Mouse (Mus musculus) midbrain, embryonic 12.5 days (tissue): ENCODE measurements around the gene Apoc3. TPM values are rescaled to one million over a fixed set of nuclear protein-coding genes. Genes with fewer than 3 reads are reported as not detected.

ENCODE experiments used
- ATAC-seq: fragments of 200-750 bp; cut with Nextera tagmentation; 2 replicates; pipeline ENCODE4 v1.8.0; 2017; ENCODE audit warnings: low read depth, moderate TSS enrichment, moderate library complexity; ENCODE audit not compliant: low FRiP score
- H3K27ac ChIP-seq: fragments of 300-500 bp; sonication (generic); replicated peaks from 2 replicates; pipeline ENCODE4 v1.5.1; 2016; ENCODE audit warnings: mild to moderate bottlenecking
- H3K27me3 ChIP-seq: fragments of 300-500 bp; sonication (generic); 2 replicates; pipeline ENCODE4 v1.6.1; 2016; ENCODE audit warnings: mild to moderate bottlenecking
- H3K36me3 ChIP-seq: fragments of 300-500 bp; sonication (generic); 2 replicates; pipeline ENCODE4 v1.6.1; 2016
- H3K4me1 ChIP-seq: fragments of 300-500 bp; sonication (generic); 2 replicates; pipeline ENCODE4 v1.6.1; 2016
- H3K4me2 ChIP-seq: fragments of 300-500 bp; sonication (generic); replicated peaks from 2 replicates; pipeline ENCODE4 v1.6.1; 2016; ENCODE audit warnings: mild to moderate bottlenecking, moderate library complexity
- H3K4me3 ChIP-seq: fragments of 300-500 bp; sonication (generic); 2 replicates; pipeline ENCODE4 v1.5.1; 2016; ENCODE audit warnings: mild to moderate bottlenecking
- H3K9ac ChIP-seq: fragments of 300-500 bp; sonication (generic); replicated peaks from 2 replicates; pipeline ENCODE4 v1.6.1; 2016; ENCODE audit warnings: mild to moderate bottlenecking, moderate library complexity
- H3K9me3 ChIP-seq: fragments of 300-500 bp; sonication (generic); 2 replicates; pipeline ENCODE4 v1.6.1; 2016; ENCODE audit warnings: mild to moderate bottlenecking
- WGBS: fragments of 180-500 bp; shearing (Covaris S2); methylation state at CpG from one replicate; pipeline ENCODE4 v1.1.7; 2016; 5-methylcytosine and 5-hydroxymethylcytosine counted together
- polyA plus RNA-seq: library from polyadenylated mRNA; unstranded; fragments of >200 nt; fragmentation: Nextera tagmentation; extraction: Ambion mirVana; gene quantifications from 2 replicates; pipeline ENCODE4 v1.2.1, GENCODE M21; 2016

Apoc3 gene
- polyA plus RNA-seq, 1 experiment from 2014 or later, result not detected

DNA sequence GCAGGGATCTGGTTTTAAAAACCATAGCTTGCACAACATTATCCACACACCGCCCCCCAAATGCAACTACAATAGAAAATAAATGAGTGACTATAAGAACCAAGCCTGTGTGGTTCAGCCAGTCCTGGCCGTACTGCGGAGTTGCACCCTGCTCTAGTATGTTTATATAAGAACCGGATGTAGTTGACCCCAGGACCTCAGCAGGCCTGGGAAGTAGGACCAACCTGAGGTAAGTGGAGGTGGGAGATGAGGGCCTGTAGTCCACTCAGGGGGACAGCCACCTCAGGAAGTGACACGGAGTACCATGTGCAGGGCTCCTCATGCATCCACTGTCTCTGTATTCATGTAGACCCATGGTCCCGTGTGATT is 28.0 kb downstream of the Apoc3 start:
- H3K36me3 ChIP-seq, result peaks cover 73% of the 10 kb centered on the region

DNA sequence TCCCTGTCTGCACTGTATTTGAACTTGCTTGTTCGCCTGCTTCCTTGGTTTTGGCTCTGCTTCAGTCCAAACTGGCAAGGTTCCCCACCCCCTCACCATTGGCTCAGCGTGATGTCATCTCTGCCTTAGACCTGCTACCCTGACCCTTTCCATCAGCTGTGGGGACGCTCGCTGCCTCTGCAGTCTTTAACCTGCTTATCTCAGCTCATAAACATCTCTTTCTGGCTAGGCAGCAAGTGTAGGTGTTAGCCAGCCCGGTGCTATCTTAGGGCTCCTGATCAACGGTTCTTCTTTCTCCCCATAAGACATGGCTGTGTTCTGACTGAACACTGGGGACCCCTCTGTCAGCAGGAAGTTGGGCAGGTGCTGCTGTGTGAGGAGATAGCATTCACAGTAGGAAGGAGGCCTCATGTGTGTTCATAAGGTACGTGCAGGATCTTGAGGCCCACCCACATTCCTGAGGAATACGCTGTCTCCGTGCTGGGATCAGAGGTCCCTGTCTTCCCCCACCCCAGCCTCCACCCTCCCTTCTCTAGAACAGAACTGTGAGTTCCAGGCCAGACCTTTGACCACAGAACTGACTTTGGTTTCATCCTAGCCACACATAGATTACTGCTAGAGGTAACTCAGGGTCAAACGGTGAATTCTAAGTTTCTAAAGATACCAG is 28.5 kb downstream of the Apoc3 start:
- H3K4me2 ChIP-seq, result no peak overlapping the region
- no peak for ATAC-seq
- H3K27ac ChIP-seq, result no peak overlapping the region
- H3K27me3 ChIP-seq, result no peaks in the 10 kb centered on the region
- no peaks in the 10 kb centered on the region for H3K9me3 ChIP-seq
- no peaks in the 10 kb centered on the region for H3K4me1 ChIP-seq
- H3K9ac ChIP-seq, result no peak overlapping the region
- H3K36me3 ChIP-seq, result peaks cover 73% of the 10 kb centered on the region
- no peak overlapping the region for H3K4me3 ChIP-seq
- WGBS, result 85% methylated on average over 10 of the region's 10 CpGs

More for the DNA sequence above, 28.0 kb downstream of the Apoc3 start:
- 81% methylated on average over 6 of the region's 6 CpGs for WGBS
- Histone ChIP-seq H3K4me1 (no peaks in the 10 kb centered on the region), H3K4me2 (no peak overlapping the region), H3K4me3 (no peak overlapping the region), H3K9me3 (no peaks in the 10 kb centered on the region), H3K9ac (no peak overlapping the region), H3K27ac (no peak overlapping the region), H3K27me3 (no peaks in the 10 kb centered on the region)
- no peak for ATAC-seq

- 90% methylated on average over 2 of the region's 2 CpGs for WGBS
- ATAC-seq, result no peak
Measured at GRCm38 (mm10) chr9:46199609-46200008, 35.8 kb downstream of the Apoc3 start.

DNA sequence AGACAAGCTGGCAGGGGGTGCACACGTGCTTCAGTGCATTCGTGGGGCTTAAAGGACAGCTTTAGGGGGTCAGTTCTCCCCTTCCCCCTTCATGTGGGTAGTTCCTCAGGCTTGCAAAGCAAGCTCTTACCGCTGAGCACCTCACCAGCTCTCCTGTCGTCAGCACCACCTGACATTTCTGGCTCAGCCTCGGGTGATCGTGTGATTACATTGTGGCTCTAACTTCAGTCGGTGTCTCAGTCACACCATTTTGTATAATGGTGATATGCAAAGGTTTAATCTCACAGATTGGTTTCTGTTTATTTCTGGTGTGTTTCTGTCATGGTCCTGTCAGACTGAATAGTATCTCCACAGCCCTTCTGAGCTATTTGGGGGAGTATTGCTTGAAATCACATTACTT is 36.5 kb downstream of the Apoc3 start:
- Histone ChIP-seq H3K4me3 (no peak overlapping the region), H3K27me3 (no peaks in the 10 kb centered on the region), H3K9ac (no peak overlapping the region), H3K4me2 (no peak overlapping the region), H3K4me1 (no peaks in the 10 kb centered on the region), H3K36me3 (peaks cover 72% of the 10 kb centered on the region), H3K9me3 (no peaks in the 10 kb centered on the region), H3K27ac (no peak overlapping the region)
- WGBS, result 85% methylated on average over 7 of the region's 7 CpGs
- ATAC-seq, result no peak

More at GRCm38 (mm10) chr9:46199609-46200008, 35.8 kb downstream of the Apoc3 start:
- Histone ChIP-seq H3K4me1 (no peaks in the 10 kb centered on the region), H3K36me3 (peaks cover 72% of the 10 kb centered on the region), H3K27ac (no peak overlapping the region), H3K27me3 (no peaks in the 10 kb centered on the region), H3K9ac (no peak overlapping the region), H3K4me3 (no peak overlapping the region), H3K4me2 (no peak overlapping the region), H3K9me3 (no peaks in the 10 kb centered on the region)

- H3K9ac ChIP-seq, result no peak overlapping the region
- H3K36me3 ChIP-seq, result peaks cover 72% of the 10 kb centered on the region
- no peaks in the 10 kb centered on the region for H3K27me3 ChIP-seq
- no peaks in the 10 kb centered on the region for H3K9me3 ChIP-seq
- WGBS, result 91% methylated on average over 9 of the region's 9 CpGs
- H3K4me1 ChIP-seq, result no peaks in the 10 kb centered on the region
- ATAC-seq, result no peak
- no peak overlapping the region for H3K27ac ChIP-seq
- H3K4me3 ChIP-seq, result no peak overlapping the region
- no peak overlapping the region for H3K4me2 ChIP-seq
Measured at GRCm38 (mm10) chr9:46198461-46198860, 37.0 kb downstream of the Apoc3 start.

DNA sequence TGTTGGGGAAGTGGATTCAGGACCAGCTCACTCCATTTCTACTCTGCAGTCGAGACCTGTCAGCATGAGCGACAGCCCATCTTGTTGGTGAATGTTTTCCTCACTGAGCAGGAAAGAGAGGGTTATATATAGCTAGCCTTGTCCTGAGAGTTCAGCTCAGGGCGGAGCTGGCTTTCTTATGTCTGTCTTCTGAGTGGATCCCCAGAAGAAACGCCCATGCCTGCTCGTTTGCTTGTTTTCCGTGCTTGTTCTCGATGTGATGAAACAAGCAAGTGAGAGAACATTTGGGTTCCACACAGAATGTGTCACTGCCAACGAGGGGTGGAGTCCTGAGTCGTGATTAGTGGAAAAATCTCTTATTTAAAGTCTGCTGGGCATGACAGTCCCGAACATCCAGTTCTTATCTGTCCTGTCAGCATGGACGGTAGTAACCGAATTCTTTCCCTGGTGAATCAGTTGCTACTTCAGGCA is 38.7 kb downstream of the Apoc3 start:
- Histone ChIP-seq H3K9ac (no peak overlapping the region), H3K9me3 (no peaks in the 10 kb centered on the region), H3K4me3 (no peak overlapping the region), H3K4me1 (no peaks in the 10 kb centered on the region), H3K4me2 (no peak overlapping the region), H3K27me3 (no peaks in the 10 kb centered on the region), H3K36me3 (peaks cover 64% of the 10 kb centered on the region), H3K27ac (no peak overlapping the region)
- ATAC-seq, result no peak
- WGBS, result 90% methylated on average over 12 of the region's 12 CpGs

DNA sequence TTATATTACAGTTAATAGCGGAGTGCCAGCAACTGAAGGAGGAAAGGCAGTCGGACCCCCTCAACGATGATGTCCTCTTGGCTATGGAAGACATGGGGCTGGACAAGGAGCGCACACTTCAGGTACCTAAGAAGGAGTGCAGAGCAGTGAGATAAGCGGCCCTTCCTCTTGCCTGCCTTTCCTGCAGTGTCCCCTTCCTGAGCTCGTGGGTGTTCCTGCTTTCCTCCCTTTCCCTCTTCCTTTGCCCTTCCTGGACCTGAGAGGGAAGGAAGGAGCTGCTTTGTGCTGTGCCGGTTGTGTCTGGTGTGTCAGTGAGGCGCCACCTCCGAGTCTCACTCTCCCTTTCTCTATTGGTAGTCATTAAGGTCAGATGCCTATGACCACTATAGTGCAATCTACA is 40.6 kb downstream of the Apoc3 start:
- ATAC-seq, result no peak
- Histone ChIP-seq H3K4me2 (no peak overlapping the region), H3K9ac (no peak overlapping the region), H3K36me3 (peaks cover 49% of the 10 kb centered on the region), H3K27me3 (no peaks in the 10 kb centered on the region), H3K4me1 (no peaks in the 10 kb centered on the region), H3K9me3 (no peaks in the 10 kb centered on the region), H3K27ac (no peak overlapping the region), H3K4me3 (no peak overlapping the region)
- WGBS, result 90% methylated on average over 8 of the region's 9 CpGs

DNA sequence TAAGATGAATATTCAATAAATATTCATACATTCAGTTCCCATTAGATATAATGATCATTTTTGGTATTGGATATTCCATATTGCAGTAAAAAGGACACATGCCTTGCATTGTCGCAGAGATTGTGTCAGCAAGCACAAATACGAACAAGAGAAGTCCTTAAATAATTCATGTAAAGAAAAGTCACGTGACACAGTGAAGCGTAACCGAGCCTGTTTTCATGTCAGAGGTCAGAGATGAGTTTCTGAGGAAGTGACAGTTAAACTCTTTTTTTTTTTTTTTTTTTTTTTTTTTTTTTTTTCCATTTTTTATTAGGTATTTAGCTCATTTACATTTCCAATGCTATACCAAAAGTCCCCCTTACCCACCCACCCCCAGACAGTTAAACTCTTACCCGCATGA is 42.8 kb downstream of the Apoc3 start:
- no peak overlapping the region for H3K9ac ChIP-seq
- H3K4me3 ChIP-seq, result no peak overlapping the region
- no peaks in the 10 kb centered on the region for H3K9me3 ChIP-seq
- 83% methylated on average over 6 of the region's 6 CpGs for WGBS
- no peaks in the 10 kb centered on the region for H3K27me3 ChIP-seq
- no peak overlapping the region for H3K4me2 ChIP-seq
- no peak overlapping the region for H3K27ac ChIP-seq
- no peaks in the 10 kb centered on the region for H3K4me1 ChIP-seq
- no peak for ATAC-seq
- peaks cover 30% of the 10 kb centered on the region for H3K36me3 ChIP-seq

DNA sequence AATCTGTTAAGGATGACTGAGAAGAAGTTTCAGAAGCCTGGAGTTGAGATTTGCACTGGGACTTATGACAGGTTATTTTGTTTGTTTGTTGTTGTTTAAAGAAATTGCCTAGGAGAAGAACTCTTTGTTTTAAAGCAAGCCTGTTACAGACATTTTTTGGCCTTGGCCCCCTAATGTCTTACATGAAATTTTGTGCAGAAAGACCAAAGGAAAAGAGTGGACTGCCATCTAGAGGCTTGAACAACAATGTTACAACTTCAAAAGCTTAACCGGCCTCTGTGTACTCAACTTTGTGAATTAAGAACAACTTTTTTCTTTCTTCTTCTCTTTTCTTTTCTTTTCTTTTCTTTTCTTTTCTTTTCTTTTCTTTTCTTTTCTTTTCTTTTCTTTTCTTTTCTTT is 43.8 kb downstream of the Apoc3 start:
- H3K27me3 ChIP-seq, result no peaks in the 10 kb centered on the region
- peaks cover 28% of the 10 kb centered on the region for H3K36me3 ChIP-seq
- H3K4me3 ChIP-seq, result no peak overlapping the region
- H3K4me1 ChIP-seq, result no peaks in the 10 kb centered on the region
- ATAC-seq, result no peak
- 41% methylated on average over 1 of the region's 1 CpGs for WGBS
- H3K9ac ChIP-seq, result no peak overlapping the region
- no peak overlapping the region for H3K27ac ChIP-seq
- no peaks in the 10 kb centered on the region for H3K9me3 ChIP-seq
- H3K4me2 ChIP-seq, result no peak overlapping the region

GRCm38 (mm10) chr9:46191234-46191633 is 44.2 kb downstream of the Apoc3 start:
- H3K27me3 ChIP-seq, result no peaks in the 10 kb centered on the region
- H3K4me1 ChIP-seq, result no peaks in the 10 kb centered on the region
- H3K27ac ChIP-seq, result no peak overlapping the region
- H3K36me3 ChIP-seq, result peaks cover 24% of the 10 kb centered on the region
- no peak overlapping the region for H3K4me3 ChIP-seq
- H3K4me2 ChIP-seq, result no peak overlapping the region
- WGBS, result 73% methylated on average over 8 of the region's 8 CpGs
- ATAC-seq, result no peak
- H3K9ac ChIP-seq, result no peak overlapping the region
- H3K9me3 ChIP-seq, result no peaks in the 10 kb centered on the region

DNA sequence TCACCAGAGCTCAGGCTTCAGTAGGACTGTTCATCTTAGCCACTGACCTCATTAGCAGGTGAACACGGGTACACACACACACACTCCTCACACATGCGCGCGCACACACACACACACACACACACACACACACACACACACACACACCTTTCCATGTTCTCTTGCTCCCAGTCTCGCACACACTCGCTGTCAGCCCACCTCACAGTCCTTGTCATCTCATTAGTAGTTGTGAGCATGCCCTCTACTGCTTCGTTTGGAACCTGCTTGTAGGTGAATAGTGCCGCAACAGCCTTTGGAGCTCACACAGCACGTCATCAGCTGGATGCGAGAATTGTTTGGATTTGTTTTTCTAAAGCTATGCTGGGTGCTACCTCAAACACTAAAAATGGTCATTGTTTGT is 46.1 kb downstream of the Apoc3 start:
- Histone ChIP-seq H3K9ac (no peak overlapping the region), H3K9me3 (no peaks in the 10 kb centered on the region), H3K4me3 (no peak overlapping the region), H3K4me1 (no peaks in the 10 kb centered on the region), H3K4me2 (no peak overlapping the region), H3K27me3 (no peaks in the 10 kb centered on the region), H3K36me3 (peaks cover 5% of the 10 kb centered on the region), H3K27ac (no peak overlapping the region)
- ATAC-seq, result no peak
- 89% methylated on average over 10 of the region's 10 CpGs for WGBS

GRCm38 (mm10) chr9:46188956-46189355 is 46.5 kb downstream of the Apoc3 start:
- WGBS, result 87% methylated on average over 5 of the region's 5 CpGs
- Histone ChIP-seq H3K36me3 (peaks cover under 1% of the 10 kb centered on the region; the same call in 1 of the 2 replicates), H3K9ac (no peak overlapping the region), H3K27ac (no peak overlapping the region), H3K27me3 (no peaks in the 10 kb centered on the region), H3K4me3 (no peak overlapping the region), H3K4me1 (no peaks in the 10 kb centered on the region), H3K4me2 (no peak overlapping the region), H3K9me3 (no peaks in the 10 kb centered on the region)
- no peak for ATAC-seq

GRCm38 (mm10) chr9:46188370-46188769 is 47.1 kb downstream of the Apoc3 start:
- H3K4me3 ChIP-seq, result no peak overlapping the region
- no peak overlapping the region for H3K4me2 ChIP-seq
- no peak for ATAC-seq
- no peaks in the 10 kb centered on the region for H3K4me1 ChIP-seq
- 88% methylated on average over 4 of the region's 4 CpGs for WGBS
- no peak overlapping the region for H3K9ac ChIP-seq
- H3K27ac ChIP-seq, result no peak overlapping the region
- no peaks in the 10 kb centered on the region for H3K27me3 ChIP-seq
- no peaks in the 10 kb centered on the region for H3K9me3 ChIP-seq
- no peaks in the 10 kb centered on the region for H3K36me3 ChIP-seq
